Mouse (Mus musculus) megakaryocyte-erythroid progenitor cell, adult 5-6 weeks (primary cell): Measurements from ENCODE around the gene Cadm3. TPM values are rescaled to one million over a fixed set of nuclear protein-coding genes. Genes with fewer than 3 reads are reported as not detected.
A peak's percentile ranks its signal among the peaks of the same experiment; 100 is the strongest.

Source experiments
- ATAC-seq: replicated peaks from 2 replicates; pipeline ENCODE4 v1.8.0; 2016; ENCODE audit warnings: mild to moderate bottlenecking, inconsistent platforms; ENCODE audit not compliant: severe bottlenecking, poor library complexity, low FRiP score, low TSS enrichment
- total RNA-seq, 2 experiments: library from RNA; stranded (forward) in 1 of 2; stranded (reverse) in 1 of 2; fragments of 200-1000, 215-1000 nt in 1 of 2; fragments of >200 nt in 1 of 2; fragmentation: Nextera tagmentation in 1 of 2; gene quantifications; 2 replicates each; pipeline ENCODE4 v1.2.3; 2014 to 2017

The Cadm3 gene
- total RNA-seq (2014; fragmentation: Nextera tagmentation), result not detected in 2 replicates
- not detected in 2 replicates for total RNA-seq (2017)

GRCm38 (mm10) chr1:173367356-173368046, at the start of gene Cadm3:
TSS of gene Cadm3 (minus strand) at chr1:173367695.
- ATAC-seq, result no peak

GRCm38 (mm10) chr1:173414631-173415030, 47.1 kb upstream of the Cadm3 start:
- peak; percentile 91 for ATAC-seq

- ATAC-seq, result no peak
Measured at GRCm38 (mm10) chr1:173411863-173412262, 44.4 kb upstream of the Cadm3 start.

GRCm38 (mm10) chr1:173409066-173409465, 41.6 kb upstream of the Cadm3 start:
- ATAC-seq, result no peak

GRCm38 (mm10) chr1:173404696-173405309, 37.3 kb upstream of the Cadm3 start:
- ATAC-seq, result no peak

- ATAC-seq, result peak; percentile 77
Measured at GRCm38 (mm10) chr1:173398323-173398970, 31.0 kb upstream of the Cadm3 start.

GRCm38 (mm10) chr1:173391754-173392153, 24.3 kb upstream of the Cadm3 start:
- no peak for ATAC-seq

GRCm38 (mm10) chr1:173389901-173390401, 22.5 kb upstream of the Cadm3 start:
- no peak for ATAC-seq

GRCm38 (mm10) chr1:173389431-173389830, 21.9 kb upstream of the Cadm3 start:
- no peak for ATAC-seq

GRCm38 (mm10) chr1:173381436-173381835, 13.9 kb upstream of the Cadm3 start:
- ATAC-seq, result no peak

GRCm38 (mm10) chr1:173377380-173378112, 10.1 kb upstream of the Cadm3 start:
- ATAC-seq, result peak; percentile 97

GRCm38 (mm10) chr1:173374020-173374419, 6.5 kb upstream of the Cadm3 start:
- ATAC-seq, result no peak

GRCm38 (mm10) chr1:173371586-173371985, 4.1 kb upstream of the Cadm3 start:
- ATAC-seq, result no peak

- no peak for ATAC-seq
Measured at GRCm38 (mm10) chr1:173370456-173370855, 3.0 kb upstream of the Cadm3 start.

GRCm38 (mm10) chr1:173369611-173370010, 2.1 kb upstream of the Cadm3 start:
- ATAC-seq, result no peak

GRCm38 (mm10) chr1:173366701-173367355, 667 bp downstream of the Cadm3 start:
- ATAC-seq, result no peak

- no peak for ATAC-seq
Measured at GRCm38 (mm10) chr1:173365970-173366409, 1.5 kb downstream of the Cadm3 start.

GRCm38 (mm10) chr1:173364125-173364800, 3.2 kb downstream of the Cadm3 start:
- no peak for ATAC-seq

- ATAC-seq, result no peak
Measured at GRCm38 (mm10) chr1:173363436-173363835, 4.1 kb downstream of the Cadm3 start.
